Mouse (Mus musculus): ENCODE data around the gene Tex9.
"Not testable (repeated sequence)": the region's sequence is repeated elsewhere in the genome, so short reads cannot be mapped to it uniquely, and the experiment has no call there.

Tex9 gene

GRCm38 (mm10) chr9:72437822-72438701 is 54.0 kb downstream of the Tex9 start, which contains the start of gene Mns1:
Gene Mns1 (plus strand): TSS chr9:72438011.
- peak; percentile 92 to 94 for DNase-seq

GRCm38 (mm10) chr9:72434876-72435275 is 57.1 kb downstream of the Tex9 start:
- DNase-seq, result no peak

DNA sequence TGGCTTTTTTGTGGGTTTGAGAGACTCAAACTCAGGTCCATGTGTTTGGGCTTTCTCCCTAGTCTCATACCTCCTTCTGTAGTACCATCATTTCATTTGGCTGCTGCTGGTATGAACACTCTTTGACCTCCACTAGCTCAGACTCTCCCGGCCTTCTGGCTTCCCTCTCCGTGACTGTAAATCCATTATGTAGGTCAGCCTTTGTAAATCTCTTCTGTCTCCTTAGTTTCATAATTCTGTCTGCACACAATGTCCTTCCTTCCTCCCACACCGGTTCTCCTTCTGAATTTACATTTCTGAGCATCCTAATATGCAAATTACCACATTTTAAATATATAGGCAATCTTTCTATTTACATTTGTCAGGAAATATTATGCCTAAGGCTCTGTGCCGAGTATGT is 64.2 kb downstream of the Tex9 start:
- no peak for DNase-seq

GRCm38 (mm10) chr9:72425300-72425850 is 66.6 kb downstream of the Tex9 start:
- no peak for DNase-seq

GRCm38 (mm10) chr9:72422753-72423152 is 69.3 kb downstream of the Tex9 start:
- no peak for DNase-seq

DNA sequence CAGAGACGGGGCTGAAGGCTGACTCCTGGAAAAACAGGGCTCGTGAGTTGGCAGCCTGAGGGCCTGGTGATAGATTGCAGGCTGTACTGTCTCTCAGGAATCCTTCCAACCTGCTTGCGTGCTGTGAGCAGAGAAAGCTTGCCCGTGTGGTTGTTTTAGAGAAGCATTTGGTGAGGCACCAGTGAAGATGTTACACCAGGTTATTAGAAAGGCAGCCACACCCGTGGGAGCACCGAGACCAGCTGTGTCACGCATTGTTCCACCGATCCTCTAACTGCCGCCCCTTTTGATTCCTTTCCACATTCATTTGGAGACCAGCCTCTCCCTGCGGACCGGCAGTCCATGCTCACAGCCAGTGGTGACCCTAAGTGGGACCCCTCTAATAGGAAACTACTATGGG is 69.7 kb downstream of the Tex9 start:
- DNase-seq, result no peak

GRCm38 (mm10) chr9:72420490-72420889 is 71.5 kb downstream of the Tex9 start:
- no peak for DNase-seq

DNA sequence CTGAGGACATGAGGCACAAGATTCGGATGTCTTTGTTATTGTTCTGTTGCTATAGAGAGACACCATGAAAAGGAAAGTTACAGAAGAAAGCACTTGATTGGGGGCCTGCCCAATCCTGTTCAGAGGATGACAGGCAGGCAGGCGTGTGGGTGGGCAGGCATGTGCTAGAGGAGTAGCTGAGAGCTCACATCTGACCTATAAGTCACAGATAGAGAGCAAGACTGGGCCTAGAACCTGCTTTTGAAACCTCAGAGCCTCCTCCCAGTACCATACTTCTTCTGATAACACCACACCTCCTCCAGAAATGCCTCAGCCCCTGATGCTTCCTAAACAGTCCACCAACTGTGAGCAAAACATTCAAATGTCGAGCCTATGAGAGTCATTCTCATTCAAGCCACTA is 73.6 kb downstream of the Tex9 start:
- DNase-seq, result no peak

- DNase-seq, result no peak
Observed at GRCm38 (mm10) chr9:72411746-72412145, 80.3 kb downstream of the Tex9 start.

DNA sequence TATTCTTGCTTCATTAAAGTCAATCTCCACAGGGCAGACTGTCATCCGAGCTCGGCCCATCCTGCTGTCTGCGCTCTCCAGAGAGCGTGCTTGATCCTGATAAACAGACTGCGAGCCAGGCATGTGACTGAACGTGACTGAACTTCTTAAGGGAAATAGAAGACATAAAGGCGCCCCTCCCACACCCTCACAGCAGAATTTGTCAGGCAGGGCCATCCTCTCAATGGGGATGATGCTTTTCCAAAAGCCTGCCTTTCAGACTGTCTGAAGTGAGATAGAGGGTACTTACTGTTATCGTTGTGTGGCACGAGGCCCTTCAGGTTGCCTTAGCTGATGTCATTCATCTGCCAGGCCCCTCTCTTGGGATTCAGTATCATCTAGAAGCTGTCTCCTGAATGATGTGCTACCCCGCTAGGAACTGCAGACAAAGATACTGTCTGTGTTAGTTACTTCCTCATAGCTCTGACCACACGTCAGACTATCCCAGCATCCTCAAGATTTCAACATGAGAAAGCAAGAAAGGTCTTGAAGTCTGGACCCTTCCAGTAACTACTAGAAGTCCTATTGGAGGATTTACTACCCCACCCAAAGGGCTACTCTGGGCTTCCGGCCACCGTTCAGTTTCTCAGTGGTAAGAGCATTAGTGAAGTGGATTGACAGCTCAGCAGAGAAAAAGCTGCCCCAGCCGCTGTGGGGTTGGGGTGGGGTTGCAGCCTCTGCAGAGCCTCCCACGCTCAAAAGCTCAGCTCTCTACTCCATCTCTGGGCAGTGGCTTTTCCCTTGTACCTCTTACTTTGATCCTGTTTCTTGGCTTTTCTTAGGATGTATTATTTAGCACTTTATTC is 82.4 kb downstream of the Tex9 start:
- no peak for DNase-seq

DNA sequence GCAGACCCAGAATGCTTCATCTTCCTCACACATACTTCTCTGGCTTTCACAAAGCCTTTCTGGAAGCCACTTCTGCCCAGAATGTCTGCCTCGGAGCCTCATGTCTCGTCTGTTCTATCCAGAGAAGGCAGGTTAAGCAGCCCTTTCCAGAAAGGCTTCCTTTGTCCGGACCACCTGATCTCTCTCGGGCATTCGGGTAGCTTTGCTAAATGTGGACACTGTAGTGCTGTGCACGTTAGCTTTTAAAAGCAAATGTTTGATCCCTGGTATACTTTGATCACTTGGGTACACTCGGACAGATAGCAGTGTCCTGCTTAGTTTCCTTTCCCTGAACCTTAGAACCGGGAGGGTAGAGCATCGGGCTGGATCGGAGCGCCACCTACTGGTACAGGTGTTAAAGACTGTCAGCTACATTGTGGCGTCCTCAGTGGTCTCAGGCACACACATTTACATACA is 83.9 kb downstream of the Tex9 start:
- peak; percentile 83 to 91 for DNase-seq

DNA sequence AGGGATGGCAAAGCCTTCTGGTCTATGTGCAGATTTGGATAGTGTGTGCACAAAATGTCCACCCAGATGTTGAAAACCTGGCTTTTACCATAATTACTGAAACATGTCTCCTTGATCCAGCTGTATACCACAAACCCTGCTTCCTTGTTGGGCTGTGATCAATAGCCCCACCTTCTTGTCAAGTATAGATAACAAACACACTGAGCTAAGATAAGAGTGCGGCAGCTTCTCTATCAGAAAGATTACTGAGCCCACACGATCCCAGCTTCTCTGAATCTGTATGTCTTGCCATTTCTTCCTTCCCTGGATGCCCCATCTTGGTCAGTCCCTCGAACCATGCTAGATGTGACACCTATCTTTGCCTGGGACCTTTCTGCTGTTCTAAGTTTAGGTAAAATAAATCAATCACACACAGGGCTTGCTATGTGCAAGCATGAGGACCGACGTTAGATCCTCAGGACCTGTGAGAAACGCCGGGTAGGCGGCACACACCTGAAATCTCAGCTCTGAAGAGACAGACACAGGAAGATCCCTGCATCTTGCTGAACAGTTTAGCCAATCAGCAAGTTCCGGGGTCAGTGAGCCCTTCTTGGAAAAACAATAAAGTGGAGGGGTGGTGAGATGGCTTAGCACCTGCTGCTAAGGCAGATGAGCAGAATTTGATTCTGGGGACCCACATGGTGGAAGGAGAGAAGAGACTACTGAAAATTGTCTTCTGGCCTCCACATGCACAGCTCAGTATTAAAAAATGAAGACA is 86.0 kb downstream of the Tex9 start:
- no peak for DNase-seq

GRCm38 (mm10) chr9:72404934-72405333 is 87.1 kb downstream of the Tex9 start:
- DNase-seq, result no peak

DNA sequence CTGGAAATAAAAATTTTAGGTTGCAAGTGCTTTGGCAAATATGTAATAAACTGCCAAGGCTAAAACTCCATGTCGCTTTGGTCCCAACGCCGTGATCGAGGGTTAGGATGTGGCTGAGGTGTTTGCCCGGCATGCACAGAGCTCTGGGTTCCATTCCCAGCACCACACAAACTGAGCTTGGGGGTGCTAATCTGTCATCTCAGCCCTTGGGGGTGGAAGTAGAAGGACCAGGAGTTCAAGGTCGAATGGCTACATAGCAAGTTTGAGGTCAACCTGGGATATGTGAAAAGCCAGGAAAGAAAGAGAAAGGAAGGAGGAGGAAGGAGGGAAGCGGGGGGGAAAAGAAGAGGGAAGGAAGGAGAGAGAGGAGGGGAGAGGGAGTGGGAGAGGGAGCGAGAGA is 87.6 kb downstream of the Tex9 start:
- no peak for DNase-seq

GRCm38 (mm10) chr9:72403421-72403820 is 88.6 kb downstream of the Tex9 start:
- DNase-seq, result no peak

DNA sequence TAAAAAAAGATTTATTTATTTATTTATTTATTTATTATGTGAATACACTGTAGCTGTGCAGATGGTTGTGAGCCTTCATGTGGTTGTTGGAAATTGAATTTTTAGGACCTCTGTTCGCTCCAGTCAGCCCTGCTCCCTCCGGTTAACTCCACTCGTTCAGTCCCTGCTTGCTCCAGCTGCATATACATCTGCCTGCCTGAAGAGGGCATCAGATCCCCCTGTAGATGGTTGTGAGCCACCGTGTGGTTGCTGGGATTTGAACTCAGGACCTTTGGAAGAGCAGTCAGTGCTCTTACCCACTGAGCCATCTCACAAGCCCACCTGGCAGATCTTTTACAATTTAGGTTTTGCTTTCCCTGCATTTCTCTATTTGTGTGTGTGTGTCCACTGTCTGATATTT is 90.2 kb downstream of the Tex9 start:
- not testable (repeated sequence) for DNase-seq
